Mouse (Mus musculus) heart, adult 2 months (tissue): ENCODE measurements around the gene AC161166.1. TPM values are rescaled to one million over a fixed set of nuclear protein-coding genes. Genes with fewer than 3 reads are reported as not detected.

Experiments
- DNase-seq, 2 experiments: peaks; one replicate each; pipeline ENCODE4 v3.0.0; 2021
- H3K27ac ChIP-seq: fragments of 200-600 bp; 2 replicates; pipeline ENCODE4 v1.8.1; 2022
- H3K27me3 ChIP-seq: fragments of 200-500 bp; 2 replicates; pipeline ENCODE4 v1.6.1; 2012; ENCODE audit warnings: mild to moderate bottlenecking, low read length, inconsistent platforms, mixed read lengths; ENCODE audit not compliant: control insufficient read depth, insufficient read depth
- H3K36me3 ChIP-seq: fragments of 200-500 bp; 2 replicates; pipeline ENCODE4 v1.6.1; 2012; ENCODE audit warnings: low read length, inconsistent platforms; ENCODE audit not compliant: control insufficient read depth, insufficient read depth
- H3K4me1 ChIP-seq: fragments of 200-500 bp; 2 replicates; pipeline ENCODE4 v1.6.1; 2011; ENCODE audit warnings: low read length; ENCODE audit not compliant: control insufficient read depth, insufficient read depth
- H3K4me3 ChIP-seq: fragments of 200-600 bp; 2 replicates; pipeline ENCODE4 v1.8.1; 2022
- H3K79me2 ChIP-seq: fragments of 200-500 bp; replicated peaks from 2 replicates; pipeline ENCODE4 v1.6.1; 2012; ENCODE audit warnings: mild to moderate bottlenecking, inconsistent platforms, low read length, moderate library complexity, mixed read lengths; ENCODE audit not compliant: control insufficient read depth, insufficient read depth
- H3K9ac ChIP-seq: fragments of 200-500 bp; 2 replicates; pipeline ENCODE4 v1.6.1; 2012; ENCODE audit warnings: low read depth, mild to moderate bottlenecking, control low read depth, inconsistent platforms, low read length, mixed read lengths
- CTCF ChIP-seq: fragments of 200-600 bp; IDR thresholded peaks from 2 replicates; pipeline ENCODE4 v1.8.1; 2022; ENCODE audit warnings: antibody characterized with exemption, mild to moderate bottlenecking, moderate library complexity
- EP300 ChIP-seq: fragments of 200-500 bp; IDR thresholded peaks from 2 replicates; pipeline ENCODE4 v1.6.1; 2011; ENCODE audit warnings: low read depth, low read length, control low read depth; ENCODE audit not compliant: insufficient read depth
- WGBS: fragments of 180-500 bp; shearing (Covaris S2); methylation state at CpG from one replicate; pipeline ENCODE4 v1.1.7; 2018; 5-methylcytosine and 5-hydroxymethylcytosine counted together
- intact Hi-C: fragments of 180-260 bp; cut with DNase I; formaldehyde crosslinking; loops from one replicate; pipeline ENCODE4 v1.15.1; 2025
- polyA plus RNA-seq: library from polyadenylated mRNA; depleted of rRNA; stranded (reverse); fragments of >200 nt; gene quantifications from 2 replicates; pipeline ENCODE4 v1.2.3, GENCODE M21; 2012; rRNA removed
- total RNA-seq, 2 experiments: library from RNA; stranded (reverse); gene quantifications; 2 replicates each; pipeline ENCODE4 v1.2.3; 2021

The AC161166.1 gene
- total and polyA plus RNA-seq, 3 experiments = 0.04 TPM; not detected in 2

GRCm38 (mm10) chr7:24461376-24462051 lies 50.7 kb downstream of the AC161166.1 start:
- no peak overlapping the region for H3K9ac ChIP-seq
- DNase-seq = peak; percentile 39 to 40
- peak overlapping the region; percentile 61 for H3K27ac ChIP-seq
- H3K4me3 ChIP-seq = no peak overlapping the region
- WGBS = 23% methylated on average over 14 of the region's 14 CpGs
- peaks cover 11% of the 10 kb centered on the region for H3K4me1 ChIP-seq
- no peaks in the 10 kb centered on the region for H3K27me3 ChIP-seq
- H3K79me2 ChIP-seq = no peaks in the 10 kb centered on the region
- TF ChIP-seq EP300 (0 out of 2 replicates have a peak, but pooled peaks have one; percentile 31), CTCF (no peak)
- no peaks in the 10 kb centered on the region for H3K36me3 ChIP-seq
- intact Hi-C loops = no loop called here

Other genes starting within 250 kb of the AC161166.1 start
- gene Zfp93, start 242.0 kb downstream of the AC161166.1 start, total RNA-seq = 1 to 10 TPM; 3.3 to 4.1 TPM
- 1.7 and 2.9 TPM in 2 replicates for gene Zfp93, start 242.0 kb downstream of the AC161166.1 start, polyA plus RNA-seq
- 1 to 10 TPM; 2.7 to 3.3 TPM for gene Zfp61, start 211.2 kb downstream of the AC161166.1 start, total RNA-seq
- 2.7 and 5.3 TPM in 2 replicates for gene Zfp61, start 211.2 kb downstream of the AC161166.1 start, polyA plus RNA-seq
- 1 to 10 TPM; 1.9 to 2.7 TPM for gene Zfp94, start 195.8 kb downstream of the AC161166.1 start, total RNA-seq
- 3.4 and 3.8 TPM in 2 replicates for gene Zfp94, start 195.8 kb downstream of the AC161166.1 start, polyA plus RNA-seq
- gene Tescl, start 178.5 kb downstream of the AC161166.1 start, total RNA-seq = not detected
- gene Tescl, start 178.5 kb downstream of the AC161166.1 start, polyA plus RNA-seq = 0.35 and 0.66 TPM in 2 replicates
- not detected for gene Lypd5, start 163.3 kb downstream of the AC161166.1 start, total RNA-seq
- gene Lypd5, start 163.3 kb downstream of the AC161166.1 start, polyA plus RNA-seq = not detected in 2 replicates
- gene Kcnn4, start 142.2 kb downstream of the AC161166.1 start, total RNA-seq = 1 to 10 TPM in 1 of 2 experiments, under 1 TPM in 1; 0.91 to 1.1 TPM
- 1.2 and 1.9 TPM in 2 replicates for gene Kcnn4, start 142.2 kb downstream of the AC161166.1 start, polyA plus RNA-seq
- 1 to 10 TPM; 5.9 to 6.6 TPM for gene Smg9, start 112.8 kb downstream of the AC161166.1 start, total RNA-seq
- 19.2 and 21.4 TPM in 2 replicates for gene Smg9, start 112.8 kb downstream of the AC161166.1 start, polyA plus RNA-seq
- gene Irgc1, start 60.2 kb downstream of the AC161166.1 start, total RNA-seq = not detected
- 0.67 and 0.88 TPM in 2 replicates for gene Irgc1, start 60.2 kb downstream of the AC161166.1 start, polyA plus RNA-seq
- gene Plaur, start 50.0 kb downstream of the AC161166.1 start, total RNA-seq = 1 to 10 TPM; 3.3 to 3.6 TPM
- 4.2 and 5.0 TPM in 2 replicates for gene Plaur, start 50.0 kb downstream of the AC161166.1 start, polyA plus RNA-seq
- 10 to 100 TPM; 14.0 to 14.7 TPM for gene Cadm4, start 30.4 kb downstream of the AC161166.1 start, total RNA-seq
- 17.0 and 20.4 TPM in 2 replicates for gene Cadm4, start 30.4 kb downstream of the AC161166.1 start, polyA plus RNA-seq
- gene Zfp428, start 5.4 kb downstream of the AC161166.1 start, total RNA-seq = 10 to 100 TPM; 14.5 to 14.9 TPM
- 12.3 and 28.7 TPM in 2 replicates for gene Zfp428, start 5.4 kb downstream of the AC161166.1 start, polyA plus RNA-seq
- gene Irgq, start 18.2 kb upstream of the AC161166.1 start, total RNA-seq = 10 to 100 TPM; 16.1 to 17.4 TPM
- gene Irgq, start 18.2 kb upstream of the AC161166.1 start, polyA plus RNA-seq = 12.9 and 20.7 TPM in 2 replicates
- not detected for gene Pinlyp, start 33.7 kb upstream of the AC161166.1 start, total RNA-seq
- not detected in 2 replicates for gene Pinlyp, start 33.7 kb upstream of the AC161166.1 start, polyA plus RNA-seq
- gene Xrcc1, start 33.8 kb upstream of the AC161166.1 start, total RNA-seq = 10 to 100 TPM; 25.0 to 25.6 TPM
- gene Xrcc1, start 33.8 kb upstream of the AC161166.1 start, polyA plus RNA-seq = 21.8 and 25.5 TPM in 2 replicates
- 10 to 100 TPM; 53.2 to 65.2 TPM for gene Ethe1, start 75.1 kb upstream of the AC161166.1 start, total RNA-seq
- 50.4 and 57.3 TPM in 2 replicates for gene Ethe1, start 75.1 kb upstream of the AC161166.1 start, polyA plus RNA-seq
- under 1 TPM in 1 of 2 experiments, not detected in 1; 0.07 TPM for gene Zfp575, start 75.2 kb upstream of the AC161166.1 start, total RNA-seq
- gene Zfp575, start 75.2 kb upstream of the AC161166.1 start, polyA plus RNA-seq = 0.08 TPM in 1 of 2 replicates, not detected in the other
- gene Phldb3, start 98.3 kb upstream of the AC161166.1 start, total RNA-seq = under 1 TPM; 0.27 to 0.34 TPM
- 0.20 and 0.25 TPM in 2 replicates for gene Phldb3, start 98.3 kb upstream of the AC161166.1 start, polyA plus RNA-seq
- gene Lypd3, start 124.1 kb upstream of the AC161166.1 start, total RNA-seq = not detected
- gene Lypd3, start 124.1 kb upstream of the AC161166.1 start, polyA plus RNA-seq = not detected in 2 replicates
- gene Tex101, start 164.2 kb upstream of the AC161166.1 start, total RNA-seq = not detected
- 0.15 and 0.27 TPM in 2 replicates for gene Tex101, start 164.2 kb upstream of the AC161166.1 start, polyA plus RNA-seq
- gene BC049730, start 196.8 kb upstream of the AC161166.1 start, total RNA-seq = not detected
- gene BC049730, start 196.8 kb upstream of the AC161166.1 start, polyA plus RNA-seq = not detected in 2 replicates
- gene Gm4763, start 214.5 kb upstream of the AC161166.1 start, total RNA-seq = not detected
- not detected in 2 replicates for gene Gm4763, start 214.5 kb upstream of the AC161166.1 start, polyA plus RNA-seq
- under 1 TPM in 1 of 2 experiments, not detected in 1; 0.14 TPM for gene Cd177, start 247.9 kb upstream of the AC161166.1 start, total RNA-seq
- gene Cd177, start 247.9 kb upstream of the AC161166.1 start, polyA plus RNA-seq = 0.29 and 0.76 TPM in 2 replicates